Mouse (Mus musculus): Measurements from ENCODE around the gene H2-Eb1. TPM values are rescaled to one million over a fixed set of nuclear protein-coding genes. Genes with fewer than 3 reads are reported as not detected.

The H2-Eb1 gene
- total and polyA plus RNA-seq, 3 experiments, result 28.9 to 74.4 (median 36.5) TPM

GRCm38 (mm10) chr17:34270230-34270629 is 35.4 kb upstream of the H2-Eb1 start:
- Histone ChIP-seq H3K27me3 (ENCODE audit: control insufficient read depth, insufficient read depth, low read length) (peaks cover 1% of the 10 kb centered on the region; the same call in 1 of the 2 replicates), H3K36me3 (ENCODE audit: control insufficient read depth, insufficient read depth, low read length) (no peaks in the 10 kb centered on the region), H3K27ac (no peak overlapping the region), H3K79me2 (replicated peaks; ENCODE audit: control insufficient read depth, insufficient read depth, low read length) (no peaks in the 10 kb centered on the region), H3K4me1 (ENCODE audit: control insufficient read depth, insufficient read depth, low read length) (no peaks in the 10 kb centered on the region), H3K9ac (ENCODE audit: low read depth, low read length) (no peak overlapping the region), H3K4me3 (no peak overlapping the region)
- no peak for DNase-seq
- WGBS, result 85% methylated on average over 2 of the region's 2 CpGs
- intact Hi-C loops (cut with DNase I), result no loop called here
- TF ChIP-seq CTCF (IDR thresholded peaks at IDR 0.05) (no peak), POLR2A (IDR thresholded peaks at IDR 0.05; ENCODE audit: insufficient read depth, low read depth, low read length) (no peak), EP300 (IDR thresholded peaks at IDR 0.05; ENCODE audit: insufficient read depth, low read depth, low read length) (no peak)

GRCm38 (mm10) chr17:34270940-34271339 is 34.7 kb upstream of the H2-Eb1 start:
- Histone ChIP-seq H3K9ac (ENCODE audit: low read depth, low read length) (no peak overlapping the region), H3K79me2 (replicated peaks; ENCODE audit: control insufficient read depth, insufficient read depth, low read length) (no peaks in the 10 kb centered on the region), H3K27ac (no peak overlapping the region), H3K4me3 (no peak overlapping the region), H3K27me3 (ENCODE audit: control insufficient read depth, insufficient read depth, low read length) (no peaks in the 10 kb centered on the region), H3K4me1 (ENCODE audit: control insufficient read depth, insufficient read depth, low read length) (no peaks in the 10 kb centered on the region), H3K36me3 (ENCODE audit: control insufficient read depth, insufficient read depth, low read length) (no peaks in the 10 kb centered on the region)
- TF ChIP-seq EP300 (IDR thresholded peaks at IDR 0.05; ENCODE audit: insufficient read depth, low read depth, low read length), result no peak
- no peak for TF ChIP-seq CTCF (IDR thresholded peaks at IDR 0.05)
- no peak for TF ChIP-seq POLR2A (IDR thresholded peaks at IDR 0.05; ENCODE audit: insufficient read depth, low read depth, low read length)
- no peak for DNase-seq
- WGBS, result 58% methylated on average over 2 of the region's 2 CpGs
- intact Hi-C loops (cut with DNase I), result no loop called here

- Histone ChIP-seq H3K9ac (ENCODE audit: low read depth, low read length) (no peak overlapping the region), H3K36me3 (ENCODE audit: control insufficient read depth, insufficient read depth, low read length) (no peaks in the 10 kb centered on the region), H3K4me1 (ENCODE audit: control insufficient read depth, insufficient read depth, low read length) (no peaks in the 10 kb centered on the region), H3K27ac (no peak overlapping the region), H3K27me3 (ENCODE audit: control insufficient read depth, insufficient read depth, low read length) (no peaks in the 10 kb centered on the region), H3K4me3 (no peak overlapping the region), H3K79me2 (replicated peaks; ENCODE audit: control insufficient read depth, insufficient read depth, low read length) (no peaks in the 10 kb centered on the region)
- WGBS, result 87% methylated on average over 1 of the region's 1 CpGs
- intact Hi-C loops (cut with DNase I), result no loop called here
- DNase-seq, result no peak
- TF ChIP-seq POLR2A (IDR thresholded peaks at IDR 0.05; ENCODE audit: insufficient read depth, low read depth, low read length), result no peak
- 0 out of 2 replicates have a peak, but pooled peaks have one; percentile 5 for TF ChIP-seq CTCF (IDR thresholded peaks at IDR 0.05)
Observed at GRCm38 (mm10) chr17:34272102-34272501, 33.6 kb upstream of the H2-Eb1 start.

GRCm38 (mm10) chr17:34280499-34281038 is 25.1 kb upstream of the H2-Eb1 start:
- intact Hi-C loops (cut with DNase I), result no loop called here
- WGBS, result 55% methylated on average over 1 of the region's 1 CpGs
- H3K79me2 ChIP-seq (replicated peaks; ENCODE audit: control insufficient read depth, insufficient read depth, low read length), result no peaks in the 10 kb centered on the region
- H3K27ac ChIP-seq, result no peak overlapping the region
- no peak for DNase-seq
- no peaks in the 10 kb centered on the region for H3K36me3 ChIP-seq (ENCODE audit: control insufficient read depth, insufficient read depth, low read length)
- H3K4me3 ChIP-seq, result no peak overlapping the region
- TF ChIP-seq POLR2A (IDR thresholded peaks at IDR 0.05; ENCODE audit: insufficient read depth, low read depth, low read length) (no peak), EP300 (IDR thresholded peaks at IDR 0.05; ENCODE audit: insufficient read depth, low read depth, low read length) (no peak), CTCF (IDR thresholded peaks at IDR 0.05) (no peak)
- H3K9ac ChIP-seq (ENCODE audit: low read depth, low read length), result no peak overlapping the region
- no peaks in the 10 kb centered on the region for H3K27me3 ChIP-seq (ENCODE audit: control insufficient read depth, insufficient read depth, low read length)
- no peaks in the 10 kb centered on the region for H3K4me1 ChIP-seq (ENCODE audit: control insufficient read depth, insufficient read depth, low read length)

GRCm38 (mm10) chr17:34281836-34282235 is 23.8 kb upstream of the H2-Eb1 start:
- Histone ChIP-seq H3K4me3 (no peak overlapping the region), H3K27ac (no peak overlapping the region), H3K4me1 (ENCODE audit: control insufficient read depth, insufficient read depth, low read length) (no peaks in the 10 kb centered on the region), H3K79me2 (replicated peaks; ENCODE audit: control insufficient read depth, insufficient read depth, low read length) (no peaks in the 10 kb centered on the region), H3K27me3 (ENCODE audit: control insufficient read depth, insufficient read depth, low read length) (no peaks in the 10 kb centered on the region), H3K9ac (ENCODE audit: low read depth, low read length) (no peak overlapping the region), H3K36me3 (ENCODE audit: control insufficient read depth, insufficient read depth, low read length) (no peaks in the 10 kb centered on the region)
- 48% methylated on average over 1 of the region's 1 CpGs for WGBS
- no peak for TF ChIP-seq CTCF (IDR thresholded peaks at IDR 0.05)
- no peak for TF ChIP-seq EP300 (IDR thresholded peaks at IDR 0.05; ENCODE audit: insufficient read depth, low read depth, low read length)
- no peak for TF ChIP-seq POLR2A (IDR thresholded peaks at IDR 0.05; ENCODE audit: insufficient read depth, low read depth, low read length)
- no peak for DNase-seq
- intact Hi-C loops (cut with DNase I), result no loop called here

GRCm38 (mm10) chr17:34285371-34285770 is 20.3 kb upstream of the H2-Eb1 start:
- DNase-seq, result no peak
- Histone ChIP-seq H3K79me2 (replicated peaks; ENCODE audit: control insufficient read depth, insufficient read depth, low read length) (no peaks in the 10 kb centered on the region), H3K9ac (ENCODE audit: low read depth, low read length) (no peak overlapping the region), H3K27me3 (ENCODE audit: control insufficient read depth, insufficient read depth, low read length) (no peaks in the 10 kb centered on the region), H3K4me3 (no peak overlapping the region), H3K27ac (no peak overlapping the region), H3K36me3 (ENCODE audit: control insufficient read depth, insufficient read depth, low read length) (no peaks in the 10 kb centered on the region), H3K4me1 (ENCODE audit: control insufficient read depth, insufficient read depth, low read length) (no peaks in the 10 kb centered on the region)
- WGBS, result 79% methylated on average over 4 of the region's 4 CpGs
- intact Hi-C loops (cut with DNase I), result no loop called here
- TF ChIP-seq EP300 (IDR thresholded peaks at IDR 0.05; ENCODE audit: insufficient read depth, low read depth, low read length), result no peak

Measured in heart, adult 2 months (tissue).